Mouse (Mus musculus) Patski (cell line): Measurements from ENCODE around the gene Hdgfl3. TPM values are rescaled to one million over a fixed set of nuclear protein-coding genes. Genes with fewer than 3 reads are reported as not detected.
"Not testable (repeated sequence)": the region's sequence is repeated elsewhere in the genome, so short reads cannot be mapped to it uniquely, and the experiment has no call there.

Source experiments
- ATAC-seq: fragments of 100-300 bp; one replicate; pipeline ENCODE4 v1.8.0; 2021
- CTCF ChIA-PET: fragments of 350-600 bp; sonication (Branson Sonifier 250); formaldehyde crosslinking; loops from one replicate; lab custom pipeline; 2022; ENCODE audit warnings: inconsistent platforms; lab: Charles Lee
- POLR2A ChIA-PET: fragments of 350-600 bp; sonication (Branson Sonifier 250); formaldehyde crosslinking; loops from one replicate; lab custom pipeline; 2022; ENCODE audit warnings: antibody characterized with exemption, inconsistent platforms; lab: Charles Lee
- DNase-seq: peaks from one replicate; pipeline ENCODE4 v3.0.0-alpha.2; 2011; ENCODE audit warnings: low read depth, low spot score
- H3K27me3 ChIP-seq: fragments of 371-371 bp; one replicate; pipeline ENCODE4 v1.5.1; 2021
- CTCF ChIP-seq: fragments of 100-300 bp; IDR thresholded peaks from one replicate; pipeline ENCODE4 v1.5.1; 2021
- in situ Hi-C: fragments of 300-500 bp; cut with MboI; formaldehyde crosslinking; loops from 3 replicates; pipeline ENCODE4 v1.11.1; 2018; ENCODE audit warnings: low pct_unique_long_range_greater_than_20kb, mixed read lengths
- polyA plus RNA-seq: library from polyadenylated mRNA; unstranded; gene quantifications from one replicate; pipeline ENCODE4 v1.2.3, GENCODE M21; 2021

Hdgfl3 gene
- polyA plus RNA-seq, 1 experiment from 2014 or later: 19.5 TPM

DNA sequence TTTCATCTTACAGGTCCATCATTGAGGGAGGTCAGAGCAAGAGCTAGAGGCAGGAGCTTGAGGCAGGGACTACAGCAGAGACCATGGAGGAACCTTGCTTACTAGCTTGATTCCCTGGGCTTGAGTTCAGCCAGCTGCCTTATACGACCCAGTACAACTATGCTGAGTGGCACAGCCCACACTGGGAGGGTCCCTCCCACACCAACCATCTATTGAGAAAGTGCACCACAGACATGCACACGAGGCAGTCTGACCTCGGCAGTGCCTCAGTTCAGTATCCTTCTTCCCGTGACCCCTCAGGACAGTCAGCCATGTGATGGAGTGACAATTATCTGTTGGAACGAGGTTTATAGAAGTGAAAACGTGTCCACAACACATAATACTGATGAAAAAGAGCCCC lies 94.5 kb downstream of the Hdgfl3 start:
- H3K27me3 ChIP-seq: no peaks in the 10 kb centered on the region
- DNase-seq (no peak), ATAC-seq (no peak)
- ChIA-PET POLR2A (no interaction called here), CTCF (no interaction called here)
- TF ChIP-seq CTCF: no peak
- in situ Hi-C loops: no loop called here

DNA sequence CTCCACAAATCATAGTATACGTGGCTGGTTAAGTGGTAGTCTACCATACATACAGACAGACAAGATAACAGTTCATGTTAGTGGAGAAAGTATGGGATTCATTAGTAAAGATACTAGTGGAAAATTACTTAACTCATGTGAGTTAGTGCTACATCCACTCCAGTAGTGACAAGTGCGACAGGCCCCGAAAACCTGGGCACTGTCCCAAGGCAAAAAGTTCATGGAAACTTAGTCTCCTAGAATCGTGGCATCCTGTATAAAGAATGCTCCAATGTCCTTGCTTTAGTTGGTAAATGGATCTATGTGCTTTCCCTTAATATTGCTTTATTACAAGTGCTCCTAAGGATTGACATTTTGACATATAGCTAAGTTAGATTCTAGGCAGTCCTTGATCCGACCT lies 96.5 kb downstream of the Hdgfl3 start:
- CTCF ChIA-PET, ATAC-seq, H3K27me3 ChIP-seq, POLR2A ChIA-PET, in situ Hi-C loops, DNase-seq: not testable (repeated sequence)

GRCm38 (mm10) chr7:81835430-81835829 lies 98.8 kb downstream of the Hdgfl3 start:
- no peak for TF ChIP-seq CTCF
- in situ Hi-C loops: no loop called here
- peaks cover 3% of the 10 kb centered on the region for H3K27me3 ChIP-seq
- DNase-seq: no peak
- no peak for ATAC-seq
- CTCF ChIA-PET: no interaction called here
- POLR2A ChIA-PET: interaction anchor here (0.7 kb wide), 1 partner anchor 22 kb away, joined by 4 read pairs; no protein-coding TSS in a partner anchor

DNA sequence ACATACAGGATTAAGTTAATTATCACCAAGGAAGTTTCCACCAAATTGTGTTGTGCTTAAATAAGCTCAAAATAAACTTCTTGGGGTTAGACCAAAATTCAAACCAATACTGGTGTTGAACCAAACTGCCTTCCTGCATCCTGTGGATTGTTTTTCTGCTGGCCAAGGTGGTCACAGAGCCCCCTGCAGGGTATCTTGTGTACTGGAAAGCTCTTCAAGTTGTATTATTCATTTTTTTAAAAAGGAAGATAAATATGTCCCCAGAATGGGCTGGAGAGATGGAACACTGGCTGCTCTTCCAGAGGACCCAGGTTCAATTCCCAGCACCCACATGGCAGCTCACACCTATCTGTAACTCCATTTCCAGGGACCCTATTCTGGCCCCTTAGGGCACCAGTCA lies 99.4 kb downstream of the Hdgfl3 start:
- peaks cover 3% of the 10 kb centered on the region for H3K27me3 ChIP-seq
- POLR2A ChIA-PET: interaction anchor here (0.6 to 0.7 kb wide), 2 partner anchors 22 to 1994 kb away, joined by 3 to 4 read pairs; no protein-coding TSS in a partner anchor
- ATAC-seq (no peak), DNase-seq (no peak)
- TF ChIP-seq CTCF: peak; percentile 38
- CTCF ChIA-PET: interaction anchor here (0.9 kb wide), 1 partner anchor 34 kb away, joined by 3 read pairs; no protein-coding TSS in a partner anchor
- in situ Hi-C loops: no loop called here

Other genes starting within 250 kb of the Hdgfl3 start
- gene Homer2, start 226.9 kb downstream of the Hdgfl3 start, polyA plus RNA-seq: 5.5 TPM
- 19.4 TPM for gene Ramac, start 171.5 kb downstream of the Hdgfl3 start, polyA plus RNA-seq
- 80.7 TPM for gene 3110040N11Rik, start 145.0 kb downstream of the Hdgfl3 start, polyA plus RNA-seq
- gene Btbd1, start 105.0 kb downstream of the Hdgfl3 start, polyA plus RNA-seq: 64.7 TPM
- gene Gm10160, start 78.7 kb downstream of the Hdgfl3 start, polyA plus RNA-seq: not detected
- 3.8 TPM for gene Tm6sf1, start 75.5 kb downstream of the Hdgfl3 start, polyA plus RNA-seq
- 0.13 TPM for gene Bnc1, start 57.8 kb upstream of the Hdgfl3 start, polyA plus RNA-seq
- 4.8 TPM for gene Sh3gl3, start 239.4 kb upstream of the Hdgfl3 start, polyA plus RNA-seq